Mouse (Mus musculus): ENCODE measurements around the gene Gla. TPM values are rescaled to one million over a fixed set of nuclear protein-coding genes. Genes with fewer than 3 reads are reported as not detected.

The Gla gene
- total RNA-seq, 1 experiment from 2014 or later: 15.0 TPM

GRCm38 (mm10) chrX:134541145-134541954 lies 59.6 kb downstream of the Gla start, which contains the start of gene Timm8a1:
Gene Timm8a1 (minus strand): TSS chrX:134541865.
- peak; percentile 71 for ATAC-seq (ENCODE audit: extremely low read depth, insufficient number of reproducible peaks, low FRiP score, poor library complexity, severe bottlenecking)

GRCm38 (mm10) chrX:134540414-134541135 lies 60.4 kb downstream of the Gla start:
- ATAC-seq (ENCODE audit: extremely low read depth, insufficient number of reproducible peaks, low FRiP score, poor library complexity, severe bottlenecking): no peak

GRCm38 (mm10) chrX:134539795-134540194 lies 61.1 kb downstream of the Gla start:
- ATAC-seq (ENCODE audit: extremely low read depth, insufficient number of reproducible peaks, low FRiP score, poor library complexity, severe bottlenecking): 0 out of 2 replicates have a peak, but pooled peaks have one; percentile 37

Other genes starting within 250 kb of the Gla start
- gene Drp2, start 196.6 kb downstream of the Gla start, total RNA-seq (2017): not detected in 2 replicates
- gene Taf7l, start 124.6 kb downstream of the Gla start, total RNA-seq (2017): not detected in 2 replicates
- gene Timm8a1, start 59.3 kb downstream of the Gla start, total RNA-seq (2017): 15.0 and 17.5 TPM in 2 replicates
- 112 and 115 TPM in 2 replicates for gene Btk, start 17.6 kb downstream of the Gla start, total RNA-seq (2017)
- gene Rpl36a, start 15.5 kb downstream of the Gla start, total RNA-seq (2017): 857 and 908 TPM in 2 replicates
- gene Hnrnph2, start 54 bp upstream of the Gla start, total RNA-seq (2017): 201 and 219 TPM in 2 replicates
- 0.25 and 0.35 TPM in 2 replicates for gene Armcx4, start 85.4 kb upstream of the Gla start, total RNA-seq (2017)
- 0.47 and 3.1 TPM in 2 replicates for gene Armcx1, start 116.8 kb upstream of the Gla start, total RNA-seq (2017)
- 0.23 TPM in 1 of 2 replicates, not detected in the other for gene Armcx6, start 150.3 kb upstream of the Gla start, total RNA-seq (2017)
- gene Armcx3, start 155.5 kb upstream of the Gla start, total RNA-seq (2017): 6.1 and 8.8 TPM in 2 replicates
- 5.7 and 7.2 TPM in 2 replicates for gene Armcx2, start 208.1 kb upstream of the Gla start, total RNA-seq (2017)